11 mouse cellular contexts compared by ENCODE assay signal in the genomic region with DNA sequence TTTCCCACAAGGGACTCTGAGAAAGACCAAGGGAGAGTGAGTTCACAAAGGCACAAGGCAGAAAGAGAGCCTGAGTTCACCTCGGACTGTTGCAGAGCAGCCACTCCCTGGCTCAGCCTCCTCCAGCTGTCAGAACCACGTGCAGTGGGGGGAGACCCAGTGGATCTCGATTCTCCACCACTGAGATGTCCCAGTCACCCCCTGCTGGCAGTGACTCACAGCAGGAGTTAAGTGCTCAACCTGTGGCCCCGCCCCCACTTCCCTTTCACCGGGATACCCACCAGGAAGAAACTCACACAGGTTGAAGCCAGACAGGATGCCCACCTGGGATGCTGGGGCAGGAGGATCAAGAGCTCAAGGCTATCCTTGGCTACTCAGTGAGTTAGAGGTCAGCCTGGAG. TPM values are rescaled to one million over a fixed set of nuclear protein-coding genes. Genes with fewer than 3 reads are reported as not detected.
DNase-seq lines count a peak whose midpoint lies in the region; ATAC-seq and TF ChIP-seq lines count a peak whose summit lies in the region.
"Had no signal": no experiment of that assay in that cellular context is flagged by ENCODE, and none has a peak within 500 bp of the region (broad histone marks: within the 10 kb centered on the region; RNA-seq: fewer than 3 reads in every experiment).

No protein-coding gene starts in this region.

- H3K9ac ChIP-seq in liver, postnatal 0 days (replicated peaks), result no peak overlapping the region
- H3K9ac ChIP-seq: forebrain, embryonic 12.5 days; midbrain, embryonic 12.5 days had no signal

- TF ChIP-seq CTCF in liver, postnatal 0 days (IDR thresholded peaks at IDR 0.05; ENCODE audit: low read depth), result 0 out of 2 replicates have a peak, but pooled peaks have one; percentile 20

- peak; percentile 53 for DNase-seq in liver, postnatal 0 days
- DNase-seq in thymus, postnatal 36 days, result peak; percentile 34 to 50
- DNase-seq in left cerebral cortex, postnatal 25 days (ENCODE audit: low spot score in 2 of 2), result no peak
- no peak for DNase-seq in layer of hippocampus, adult 9-10 months (ENCODE audit: low spot score)
- no peak for DNase-seq in left cerebral cortex, postnatal 14 days (ENCODE audit: low spot score in 2 of 2)

- H3K9me3 ChIP-seq in megakaryocyte, embryonic 14.5 days, result peaks cover 7% of the 10 kb centered on the region
- no peaks in the 10 kb centered on the region for H3K9me3 ChIP-seq in liver, postnatal 0 days (ENCODE audit: low read length)
- H3K9me3 ChIP-seq: forebrain, embryonic 12.5 days; midbrain, embryonic 12.5 days had no signal

- H3K36me3 ChIP-seq in megakaryocyte, embryonic 14.5 days (replicated peaks; ENCODE audit: low read length), result no peaks in the 10 kb centered on the region
- no peaks in the 10 kb centered on the region for H3K36me3 ChIP-seq in liver, postnatal 0 days (replicated peaks; ENCODE audit: insufficient read depth, low read length)

- no peak overlapping the region for H3K27ac ChIP-seq in liver, postnatal 0 days (ENCODE audit: low read depth)
- H3K27ac ChIP-seq: forebrain, embryonic 12.5 days; midbrain, embryonic 12.5 days had no signal

- TF ChIP-seq EP300 in liver, postnatal 0 days (IDR thresholded peaks at IDR 0.05; ENCODE audit: low read depth), result no peak

- H3K27me3 ChIP-seq in megakaryocyte, embryonic 14.5 days (replicated peaks), result peaks cover 14% of the 10 kb centered on the region
- H3K27me3 ChIP-seq in liver, postnatal 0 days (ENCODE audit: insufficient read depth, low read length), result no peaks in the 10 kb centered on the region
- H3K27me3 ChIP-seq: forebrain, embryonic 12.5 days; midbrain, embryonic 12.5 days had no signal

- H3K4me1 ChIP-seq in megakaryocyte, embryonic 14.5 days, result peaks cover 11% of the 10 kb centered on the region
- no peaks in the 10 kb centered on the region for H3K4me1 ChIP-seq in liver, postnatal 0 days (ENCODE audit: insufficient read depth)
- H3K4me1 ChIP-seq: forebrain, embryonic 12.5 days; midbrain, embryonic 12.5 days had no signal

- ATAC-seq in megakaryocyte, adult 5-6 weeks (ENCODE audit: poor library complexity, severe bottlenecking), result no peak
- ATAC-seq in common myeloid progenitor, adult 5-6 weeks (replicated peaks; ENCODE audit: low read depth, poor library complexity, severe bottlenecking), result peak; percentile 59
- ATAC-seq in liver, postnatal 0 days, result peak; percentile 40; the same call in 1 of the 2 replicates
- ATAC-seq: hindbrain, embryonic 16.5 days had no signal

- no peak overlapping the region for H3K4me2 ChIP-seq in liver, postnatal 0 days (ENCODE audit: low read depth, low read length)
- H3K4me2 ChIP-seq: forebrain, embryonic 12.5 days; midbrain, embryonic 12.5 days had no signal

- intact Hi-C loops in left cerebral cortex, postnatal 25 days (cut with DNase I), result no loop called here
- intact Hi-C loops in left cerebral cortex, postnatal 14 days (cut with DNase I), result no loop called here

- WGBS in liver, postnatal 0 days (ENCODE audit: insufficient replicate concordance), result 2% methylated on average over 5 of the region's 5 CpGs

- H3K4me3 ChIP-seq in megakaryocyte, embryonic 14.5 days (replicated peaks), result peak overlapping the region; percentile 6
- no peak overlapping the region for H3K4me3 ChIP-seq in liver, postnatal 0 days (ENCODE audit: low read depth, low read length)
- H3K4me3 ChIP-seq: forebrain, embryonic 12.5 days; midbrain, embryonic 12.5 days had no signal

RNA-seq across cellular contexts. Expression of a gene that starts 9.2 kb away (rescaled TPM):
- polyA plus RNA-seq in megakaryocyte, embryonic 14.5 days (2012; ENCODE audit: insufficient read depth, low replicate concordance), result not detected in 2 replicates
- total RNA-seq in megakaryocyte, adult 5-6 weeks (2015), result not detected in 2 replicates
- not detected in 2 replicates for total RNA-seq in megakaryocyte, adult 5-6 weeks (2017)
- 0.55 TPM in 1 of 2 replicates, not detected in the other for total RNA-seq in common myeloid progenitor, adult 5-6 weeks (2017)
- polyA plus RNA-seq in liver, postnatal 0 days (2015; fragmentation: Nextera tagmentation; extraction: Ambion mirVana), result 0.09 and 0.12 TPM in 2 replicates
- 100 to 1,000 TPM; 174 to 185 TPM for total RNA-seq in left cerebral cortex, postnatal 25 days (2021)
- total RNA-seq in left cerebral cortex, postnatal 14 days (2021), result 100 to 1,000 TPM; 155 to 183 TPM

RNA-seq across cellular contexts. Expression of a gene that starts 15.1 kb away (rescaled TPM):
- 20.5 and 43.0 TPM in 2 replicates for polyA plus RNA-seq in megakaryocyte, embryonic 14.5 days (2012; ENCODE audit: insufficient read depth, low replicate concordance)
- 52.9 and 55.2 TPM in 2 replicates for total RNA-seq in megakaryocyte, adult 5-6 weeks (2015)
- total RNA-seq in megakaryocyte, adult 5-6 weeks (2017), result 32.1 and 56.3 TPM in 2 replicates
- 73.3 and 78.8 TPM in 2 replicates for total RNA-seq in common myeloid progenitor, adult 5-6 weeks (2017)
- 11.7 and 12.3 TPM in 2 replicates for polyA plus RNA-seq in liver, postnatal 0 days (2015; fragmentation: Nextera tagmentation; extraction: Ambion mirVana)
- total RNA-seq in left cerebral cortex, postnatal 25 days (2021), result 100 to 1,000 TPM; 154 to 169 TPM
- total RNA-seq in left cerebral cortex, postnatal 14 days (2021), result 100 to 1,000 TPM; 164 to 166 TPM

Comparison
In these comparisons a context has a peak if more than half of its experiments do, and no peak if none do; other contexts are left out.
1. DNase-seq: peak in liver, postnatal 0 days (single experiment) and thymus, postnatal 36 days (2 of 2); none in left cerebral cortex, postnatal 25 days (0 of 2), layer of hippocampus, adult 9-10 months (single experiment) and left cerebral cortex, postnatal 14 days (0 of 2).
2. RNA of a gene that starts 9.2 kb away (total RNA-seq): 174 to 185 TPM in left cerebral cortex, postnatal 25 days and 155 to 183 TPM in left cerebral cortex, postnatal 14 days; 0.55 TPM in common myeloid progenitor, adult 5-6 weeks and not detected in megakaryocyte, adult 5-6 weeks; every median in the first group is over 100 times any median in the second.